Mouse (Mus musculus) MEL (cell line): ENCODE data around the gene Pym1.

Experiments
- CHD1 ChIP-seq: IDR thresholded peaks from 2 replicates; pipeline ENCODE4 v1.6.1; 2012; ENCODE audit warnings: low read depth, mild to moderate bottlenecking, inconsistent platforms, low read length, improper control_type of control experiment
- CTCF ChIP-seq, 3 experiments: IDR thresholded peaks in 2 of 3; conservative IDR thresholded peaks in 1 of 3; 2 replicates each; pipeline ENCODE4 v1.5.1; 2011 to 2012; ENCODE audit warnings: low read length in 3 of 3, low read depth in 2 of 3, mild to moderate bottlenecking in 2 of 3, improper control_type of control experiment in 1 of 3, inconsistent platforms in 1 of 3, mixed read lengths in 1 of 3, moderate library complexity in 1 of 3; ENCODE audit not compliant: control insufficient read depth in 1 of 3, insufficient read depth in 1 of 3, poor library complexity in 1 of 3, severe bottlenecking in 1 of 3
- E2F4 ChIP-seq: IDR thresholded peaks from 2 replicates; pipeline ENCODE4 v1.6.1; 2011; ENCODE audit warnings: low read depth, low read length, improper control_type of control experiment, borderline replicate concordance
- GATA1 ChIP-seq: IDR thresholded peaks from 2 replicates; pipeline ENCODE4 v1.6.1; 2011; ENCODE audit warnings: low read depth, low read length, improper control_type of control experiment
- MAFK ChIP-seq: IDR thresholded peaks from 2 replicates; pipeline ENCODE4 v1.6.1; 2011; ENCODE audit warnings: low read depth, mild to moderate bottlenecking, low read length, improper control_type of control experiment, borderline replicate concordance
- MAX ChIP-seq: IDR thresholded peaks from 2 replicates; pipeline ENCODE4 v1.6.1; 2011; ENCODE audit warnings: low read length, improper control_type of control experiment
- POLR2A ChIP-seq, 2 experiments: IDR thresholded peaks; 2 replicates each; pipeline ENCODE4 v1.6.1; 2011 to 2012; ENCODE audit warnings: low read length in 2 of 2, mild to moderate bottlenecking in 2 of 2, control low read depth in 1 of 2, improper control_type of control experiment in 1 of 2, low read depth in 1 of 2, moderate library complexity in 1 of 2; ENCODE audit not compliant: control insufficient read depth in 1 of 2, insufficient read depth in 1 of 2, poor library complexity in 1 of 2
- SIN3A ChIP-seq: IDR thresholded peaks from 2 replicates; pipeline ENCODE4 v1.6.1; 2012; ENCODE audit warnings: low read length, improper control_type of control experiment, inconsistent platforms
- SMC3 ChIP-seq: IDR thresholded peaks from 2 replicates; pipeline ENCODE4 v1.6.1; 2011; ENCODE audit warnings: low read depth, low read length, improper control_type of control experiment
- USF1 ChIP-seq: IDR thresholded peaks from 2 replicates; pipeline ENCODE4 v1.6.1; 2014; ENCODE audit warnings: low read depth, mild to moderate bottlenecking, inconsistent platforms, low read length, improper control_type of control experiment, moderate library complexity
- USF2 ChIP-seq, 2 experiments: IDR thresholded peaks; 2 replicates each; pipeline ENCODE4 v1.6.1; 2011 to 2012; ENCODE audit warnings: improper control_type of control experiment in 2 of 2, low read length in 2 of 2, borderline replicate concordance in 1 of 2, inconsistent platforms in 1 of 2, low read depth in 1 of 2, mild to moderate bottlenecking in 1 of 2; ENCODE audit not compliant: insufficient read depth in 1 of 2
- ZKSCAN1 ChIP-seq: IDR thresholded peaks from 2 replicates; pipeline ENCODE4 v1.6.1; 2012; ENCODE audit warnings: low read depth, mild to moderate bottlenecking, inconsistent platforms, low read length, improper control_type of control experiment, moderate library complexity

- TF ChIP-seq CHD1 = no peak
- TF ChIP-seq GATA1 = no peak
- TF ChIP-seq ZKSCAN1 = no peak
- no peak for TF ChIP-seq SMC3
- no peak for TF ChIP-seq CTCF (IDR thresholded peaks at IDR 0.05 in 2 of 3, conservative IDR thresholded peaks at IDR 0.05 in 1 of 3; ENCODE audit: control insufficient read depth in 1 of 3, insufficient read depth in 1 of 3, low read depth in 2 of 3, low read length in 3 of 3, poor library complexity in 1 of 3, severe bottlenecking in 1 of 3)
- no peak for TF ChIP-seq SIN3A
- TF ChIP-seq POLR2A (IDR thresholded peaks at IDR 0.05; ENCODE audit: control insufficient read depth in 1 of 2, insufficient read depth in 1 of 2, low read depth in 1 of 2, low read length in 2 of 2, poor library complexity in 1 of 2) = no peak
- no peak for TF ChIP-seq USF2 (IDR thresholded peaks at IDR 0.05; ENCODE audit: borderline replicate concordance in 1 of 2, insufficient read depth in 1 of 2, low read depth in 1 of 2, low read length in 2 of 2)
- TF ChIP-seq USF1 = no peak
- no peak for TF ChIP-seq MAX
- TF ChIP-seq MAFK = no peak
- TF ChIP-seq E2F4 = no peak
Measured at GRCm38 (mm10) chr10:128737435-128737834, 10.3 kb upstream of the Pym1 start.
